Mouse (Mus musculus): Measurements from ENCODE around the gene Abraxas2. TPM values are rescaled to one million over a fixed set of nuclear protein-coding genes. Genes with fewer than 3 reads are reported as not detected.

The Abraxas2 gene
- 4.8 and 5.2 TPM in 2 replicates for polyA plus RNA-seq (2012; rRNA removed; ENCODE audit: low replicate concordance)

DNA sequence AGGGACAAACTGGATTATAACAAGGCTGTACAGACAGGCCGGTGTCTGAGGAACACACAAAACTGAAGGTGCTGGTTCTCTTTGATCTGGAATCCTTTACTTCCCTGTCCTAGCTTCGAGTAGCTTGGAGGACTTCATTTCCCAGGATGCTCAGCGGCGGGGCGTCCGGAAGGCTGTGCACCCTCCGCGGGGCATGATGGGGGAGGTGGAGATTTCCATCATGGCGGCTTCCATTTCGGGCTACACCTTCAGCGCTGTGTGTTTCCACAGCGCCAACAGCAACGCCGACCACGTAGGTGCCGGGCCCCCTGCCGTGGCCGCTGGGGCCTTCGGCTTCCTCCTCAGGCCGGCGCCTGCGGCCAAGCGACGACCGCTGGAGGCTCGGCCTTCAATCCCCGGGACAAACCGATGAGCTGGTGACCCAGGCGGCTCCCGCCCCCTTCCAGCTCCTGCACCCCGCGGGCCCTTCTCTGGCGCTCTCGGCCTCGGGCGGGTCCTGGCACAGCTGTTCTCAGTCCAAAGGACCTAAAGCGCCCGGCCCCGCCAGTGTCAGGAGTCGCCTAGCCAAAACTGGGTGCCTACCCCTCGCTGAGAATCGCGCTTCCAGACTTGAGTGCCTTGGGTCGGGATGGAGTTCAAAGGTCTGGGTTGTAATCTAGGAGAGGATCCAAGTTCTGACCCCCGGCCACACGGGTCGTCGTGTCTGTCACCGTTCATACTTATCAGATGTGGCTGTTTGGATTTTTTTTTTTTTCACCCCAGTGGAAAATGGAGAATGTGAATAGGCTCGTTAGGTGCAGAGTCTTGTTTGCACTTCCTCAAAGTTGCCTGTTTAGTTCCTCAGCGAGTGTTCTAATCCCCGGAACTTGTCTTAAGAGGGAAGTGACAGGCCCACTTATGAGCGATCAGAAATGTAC is at the start of gene Abraxas2:
TSS of gene Abraxas2 (plus strand) at position 184 of the 917 bp plus-strand sequence.

GRCm38 (mm10) chr7:132813416-132814088 is 45.5 kb upstream of the Abraxas2 start, which contains the start of gene Fam53b:
Gene Fam53b, minus strand, starts transcription at chr7:132813886.

GRCm38 (mm10) chr7:132852173-132852844 is 6.7 kb upstream of the Abraxas2 start, which contains the start of gene Eef1akmt2:
Gene Eef1akmt2, minus strand, starts transcription at chr7:132852673.

GRCm38 (mm10) chr7:132930850-132931559 is 72.0 kb downstream of the Abraxas2 start, which contains the start of gene Zranb1:
Gene Zranb1, plus strand, starts transcription at chr7:132931142.

Other genes starting within 250 kb of the Abraxas2 start
- 17.6 and 38.0 TPM in 2 replicates for gene Lhpp, start 248.6 kb upstream of the Abraxas2 start, polyA plus RNA-seq (2012; rRNA removed; ENCODE audit: low replicate concordance)
- gene Fam53b, start 45.3 kb upstream of the Abraxas2 start, polyA plus RNA-seq (2012; rRNA removed; ENCODE audit: low replicate concordance), result 45.3 and 56.3 TPM in 2 replicates
- gene Eef1akmt2, start 6.6 kb upstream of the Abraxas2 start, polyA plus RNA-seq (2012; rRNA removed; ENCODE audit: low replicate concordance), result 1.1 and 1.7 TPM in 2 replicates
- 1.6 and 1.7 TPM in 2 replicates for gene Zranb1, start 71.9 kb downstream of the Abraxas2 start, polyA plus RNA-seq (2012; rRNA removed; ENCODE audit: low replicate concordance)

Data from duodenum, adult 2 months (tissue).